In genomic region chr6:24516197-24516596, GRCm38 (mm10) we compare ENCODE assay signal across 10 mouse cellular contexts. TPM values are rescaled to one million over a fixed set of nuclear protein-coding genes. Genes with fewer than 3 reads are reported as not detected.
A peak's percentile ranks its signal among the peaks of the same experiment; 100 is the strongest.
DNase-seq lines count a peak whose midpoint lies in the region; ATAC-seq and TF ChIP-seq lines count a peak whose summit lies in the region.
"Had no signal": no experiment of that assay in that cellular context is flagged by ENCODE, and none has a peak within 500 bp of the region (broad histone marks: within the 10 kb centered on the region; RNA-seq: fewer than 3 reads in every experiment).

No protein-coding gene starts in this region.

- DNase-seq in forebrain, embryonic 11.5 days (ENCODE audit: low spot score), result no peak
- DNase-seq in forebrain, embryonic 10.5 days (ENCODE audit: extremely low spot score, low spot score), result no peak
- DNase-seq in lung, postnatal 25 days (ENCODE audit: low spot score), result peak; percentile 29
- no peak for DNase-seq in lung, adult 18-20 months
- DNase-seq in splenic B cell, adult 2 months (ENCODE audit: low read depth, low spot score), result peak; percentile 45
- no peak for DNase-seq in cerebellum, adult 11-12 months
- no peak for DNase-seq in thymus, adult 2 months

- no peak overlapping the region for H3K4me2 ChIP-seq in forebrain, embryonic 11.5 days (ENCODE audit: low read depth, low read length, severe bottlenecking)
- no peak overlapping the region for H3K4me2 ChIP-seq in hindbrain, embryonic 13.5 days

- ATAC-seq in forebrain, embryonic 11.5 days (replicated peaks; ENCODE audit: low FRiP score), result peak; percentile 54; the same call in 1 of the 2 replicates
- ATAC-seq in hindbrain, embryonic 13.5 days (ENCODE audit: low FRiP score), result 0 out of 2 replicates have a peak, but pooled peaks have one; percentile 50

- H3K36me3 ChIP-seq in forebrain, embryonic 11.5 days (ENCODE audit: control insufficient read depth, insufficient read depth, low read length), result no peaks in the 10 kb centered on the region; the same call in 1 of the 2 replicates
- peaks cover 29% of the 10 kb centered on the region for H3K36me3 ChIP-seq in forebrain, embryonic 10.5 days (replicated peaks)
- H3K36me3 ChIP-seq in hindbrain, embryonic 13.5 days, result peaks cover 19% of the 10 kb centered on the region
- peaks cover 12% of the 10 kb centered on the region for H3K36me3 ChIP-seq in splenic B cell, adult 2 months (ENCODE audit: control insufficient read depth, insufficient read depth, low read length, poor library complexity, severe bottlenecking)
- H3K36me3 ChIP-seq in thymus, adult 2 months (ENCODE audit: control insufficient read depth, insufficient read depth, low read length), result peaks cover 12% of the 10 kb centered on the region

- no peak for TF ChIP-seq CTCF in thymus, adult 2 months (IDR thresholded peaks at IDR 0.05; ENCODE audit: borderline replicate concordance, control insufficient read depth, extremely low read depth, insufficient read depth, low read length, poor library complexity)

- TF ChIP-seq POLR2A in thymus, adult 2 months (IDR thresholded peaks at IDR 0.05; ENCODE audit: control insufficient read depth, extremely low read depth, insufficient read depth, low read length, poor library complexity), result no peak

- no peaks in the 10 kb centered on the region for H3K9me3 ChIP-seq in forebrain, embryonic 11.5 days (ENCODE audit: control insufficient read depth, low read length)
- no peaks in the 10 kb centered on the region for H3K9me3 ChIP-seq in forebrain, embryonic 10.5 days
- no peaks in the 10 kb centered on the region for H3K9me3 ChIP-seq in hindbrain, embryonic 13.5 days

- 47% methylated on average over 2 of the region's 2 CpGs for WGBS in forebrain, embryonic 11.5 days
- WGBS in forebrain, embryonic 10.5 days, result 43% methylated on average over 2 of the region's 2 CpGs
- 42% methylated on average over 2 of the region's 2 CpGs for WGBS in hindbrain, embryonic 13.5 days
- WGBS in thymus, adult 2 months, result 43% methylated on average over 2 of the region's 2 CpGs

- H3K4me1 ChIP-seq in forebrain, embryonic 11.5 days (replicated peaks; ENCODE audit: control insufficient read depth, insufficient read depth, low read length), result no peaks in the 10 kb centered on the region; the same call in 1 of the 2 replicates
- H3K4me1 ChIP-seq in forebrain, embryonic 10.5 days, result peaks cover 13% of the 10 kb centered on the region
- peaks cover 9% of the 10 kb centered on the region for H3K4me1 ChIP-seq in hindbrain, embryonic 13.5 days (replicated peaks)
- H3K4me1 ChIP-seq in thymus, adult 2 months (replicated peaks; ENCODE audit: control insufficient read depth, insufficient read depth, low read length), result peaks cover 4% of the 10 kb centered on the region; the same call in 1 of the 2 replicates

- no peak overlapping the region for H3K27ac ChIP-seq in forebrain, embryonic 11.5 days (ENCODE audit: low read depth, low read length)
- no peak overlapping the region for H3K27ac ChIP-seq in forebrain, embryonic 10.5 days
- H3K27ac ChIP-seq in hindbrain, embryonic 13.5 days, result no peak overlapping the region
- no peak overlapping the region for H3K27ac ChIP-seq in thymus, adult 2 months (ENCODE audit: control insufficient read depth, insufficient read depth, low read length)

- no peaks in the 10 kb centered on the region for H3K27me3 ChIP-seq in forebrain, embryonic 11.5 days (ENCODE audit: control insufficient read depth, insufficient read depth, low read length)
- H3K27me3 ChIP-seq in forebrain, embryonic 10.5 days (ENCODE audit: poor library complexity, severe bottlenecking), result no peaks in the 10 kb centered on the region
- H3K27me3 ChIP-seq in hindbrain, embryonic 13.5 days, result no peaks in the 10 kb centered on the region
- no peaks in the 10 kb centered on the region for H3K27me3 ChIP-seq in splenic B cell, adult 2 months (ENCODE audit: control insufficient read depth, insufficient read depth, low read length, poor library complexity, severe bottlenecking)
- H3K27me3 ChIP-seq in thymus, adult 2 months (ENCODE audit: control insufficient read depth, insufficient read depth, low read length), result no peaks in the 10 kb centered on the region

- no peak overlapping the region for H3K9ac ChIP-seq in forebrain, embryonic 11.5 days (ENCODE audit: low read length)
- no peak overlapping the region for H3K9ac ChIP-seq in hindbrain, embryonic 13.5 days

- H3K4me3 ChIP-seq in forebrain, embryonic 11.5 days (ENCODE audit: low read depth, low read length), result no peak overlapping the region
- no peak overlapping the region for H3K4me3 ChIP-seq in forebrain, embryonic 10.5 days
- no peak overlapping the region for H3K4me3 ChIP-seq in hindbrain, embryonic 13.5 days
- H3K4me3 ChIP-seq in thymus, adult 2 months (ENCODE audit: control insufficient read depth, insufficient read depth, low read length), result no peak overlapping the region
- H3K4me3 ChIP-seq: erythroblast, embryonic 14.5 days had no signal

RNA-seq across cellular contexts. Expression of gene Iqub, which starts 1.3 kb away (rescaled TPM):
- polyA plus RNA-seq in forebrain, embryonic 11.5 days (2014; fragmentation: Nextera tagmentation; extraction: Ambion mirVana), result 0.47 and 0.55 TPM in 2 replicates
- 0.07 and 0.19 TPM in 2 replicates for polyA plus RNA-seq in forebrain, embryonic 10.5 days (2016; fragmentation: Nextera tagmentation; extraction: Ambion mirVana)
- 1.8 and 3.6 TPM in 2 replicates for polyA plus RNA-seq in hindbrain, embryonic 13.5 days (2015; fragmentation: Nextera tagmentation; extraction: Ambion mirVana)
- polyA plus RNA-seq in thymus, adult 2 months (2012; rRNA removed), result 0.05 TPM in 1 of 2 replicates, not detected in the other
- polyA plus RNA-seq: erythroblast, embryonic 14.5 days; limb, embryonic 11.5 days had no signal

RNA-seq across cellular contexts. Expression of gene Ndufa5, which starts 11.6 kb away (rescaled TPM):
- polyA plus RNA-seq in forebrain, embryonic 11.5 days (2014; fragmentation: Nextera tagmentation; extraction: Ambion mirVana), result 203 and 232 TPM in 2 replicates
- polyA plus RNA-seq in forebrain, embryonic 10.5 days (2016; fragmentation: Nextera tagmentation; extraction: Ambion mirVana), result 245 and 258 TPM in 2 replicates
- polyA plus RNA-seq in hindbrain, embryonic 13.5 days (2015; fragmentation: Nextera tagmentation; extraction: Ambion mirVana), result 412 and 413 TPM in 2 replicates
- 3.6 and 3.8 TPM in 2 replicates for polyA plus RNA-seq in thymus, adult 2 months (2012; rRNA removed)

RNA-seq across cellular contexts. Expression of gene Asb15, which starts 11.7 kb away (rescaled TPM):
- polyA plus RNA-seq in forebrain, embryonic 11.5 days (2014; fragmentation: Nextera tagmentation; extraction: Ambion mirVana), result not detected in 2 replicates
- polyA plus RNA-seq in forebrain, embryonic 10.5 days (2016; fragmentation: Nextera tagmentation; extraction: Ambion mirVana), result not detected in 2 replicates
- polyA plus RNA-seq in hindbrain, embryonic 13.5 days (2015; fragmentation: Nextera tagmentation; extraction: Ambion mirVana), result not detected in 2 replicates
- polyA plus RNA-seq in thymus, adult 2 months (2012; rRNA removed), result 1.1 TPM in 1 of 2 replicates, not detected in the other
- polyA plus RNA-seq: erythroblast, embryonic 14.5 days; limb, embryonic 11.5 days had no signal

Comparison
In these comparisons a context has a peak if more than half of its experiments do, and no peak if none do; other contexts are left out.
1. DNase-seq: peak in lung, postnatal 25 days (single experiment) and splenic B cell, adult 2 months (single experiment); none in forebrain, embryonic 11.5 days (single experiment), forebrain, embryonic 10.5 days (single experiment), lung, adult 18-20 months (0 of 2), cerebellum, adult 11-12 months (single experiment) and thymus, adult 2 months (single experiment).
2. RNA of gene Ndufa5, which starts 11.6 kb away (polyA plus RNA-seq): 412 to 413 TPM in hindbrain, embryonic 13.5 days, 245 to 258 TPM in forebrain, embryonic 10.5 days and 203 to 232 TPM in forebrain, embryonic 11.5 days; 3.6 to 3.8 TPM in thymus, adult 2 months; every median in the first group is over 10 times any median in the second.